Mouse (Mus musculus) lung, adult 2 months (tissue): ENCODE results near the gene Abcd3. TPM values are rescaled to one million over a fixed set of nuclear protein-coding genes. Genes with fewer than 3 reads are reported as not detected.

Experiments
- DNase-seq: peaks from one replicate; pipeline ENCODE4 v3.0.0; 2022
- H3K4me1 ChIP-seq: fragments of 200-500 bp; 2 replicates; pipeline ENCODE4 v1.6.1; 2011; ENCODE audit warnings: low read length; ENCODE audit not compliant: control insufficient read depth, insufficient read depth
- H3K4me3 ChIP-seq: fragments of 200-500 bp; replicated peaks from 2 replicates; pipeline ENCODE3; 2011; ENCODE audit warnings: low read depth, mild to moderate bottlenecking, control low read depth, low read length; ENCODE audit errors: extremely low read depth
- CTCF ChIP-seq: fragments of 200-500 bp; IDR thresholded peaks from 2 replicates; pipeline ENCODE4 v1.5.1; 2011; ENCODE audit warnings: mild to moderate bottlenecking, low read length, control low read depth; ENCODE audit not compliant: insufficient read depth
- POLR2A ChIP-seq: fragments of 200-500 bp; IDR thresholded peaks from 2 replicates; pipeline ENCODE4 v1.6.1; 2011; ENCODE audit warnings: low read depth, mild to moderate bottlenecking, control low read depth, low read length, borderline replicate concordance; ENCODE audit errors: extremely low read depth
- WGBS: fragments of 180-500 bp; shearing (Covaris S2); methylation state at CpG from one replicate; pipeline ENCODE4 v1.1.7; 2018; 5-methylcytosine and 5-hydroxymethylcytosine counted together
- polyA plus RNA-seq: library from polyadenylated mRNA; depleted of rRNA; stranded (reverse); fragments of >200 nt; gene quantifications from 2 replicates; pipeline ENCODE4 v1.2.3, GENCODE M21; 2012; rRNA removed

Abcd3 gene
- 8.3 and 18.2 TPM in 2 replicates for polyA plus RNA-seq

- WGBS = under 1% methylated on average over 99 of the region's 99 CpGs
- peak; percentile 66; the same call in 1 of the 2 replicates for TF ChIP-seq POLR2A
- TF ChIP-seq CTCF = no peak
- H3K4me3 ChIP-seq = peak within 1 kb of the TSS; percentile 99
- peak; percentile 89 for DNase-seq
- peaks cover 10% of the 10 kb centered on the region for H3K4me1 ChIP-seq
These were observed at the start of gene Abcd3 for GRCm38 (mm10) chr3:121814877-121815548. TSS of gene Abcd3 (minus strand) at chr3:121815302.

- Histone ChIP-seq H3K4me1 (peaks cover 2% of the 10 kb centered on the region; the same call in 1 of the 2 replicates), H3K4me3 (no peak overlapping the region)
- DNase-seq = no peak
- WGBS = 36% methylated on average over 5 of the region's 5 CpGs
- TF ChIP-seq CTCF (no peak), POLR2A (no peak)
These were observed 44.0 kb upstream of the Abcd3 start for GRCm38 (mm10) chr3:121859142-121859541.

GRCm38 (mm10) chr3:121856131-121856530, 41.0 kb upstream of the Abcd3 start:
- 82% methylated on average over 4 of the region's 4 CpGs for WGBS

GRCm38 (mm10) chr3:121853781-121854520, 38.8 kb upstream of the Abcd3 start:
- Histone ChIP-seq H3K4me3 (no peak overlapping the region), H3K4me1 (peaks cover 2% of the 10 kb centered on the region; the same call in 1 of the 2 replicates)
- 51% methylated on average over 5 of the region's 5 CpGs for WGBS
- TF ChIP-seq POLR2A (peak; percentile 39; the same call in 1 of the 2 replicates), CTCF (no peak)
- peak; percentile 27 for DNase-seq

More at GRCm38 (mm10) chr3:121856131-121856530, 41.0 kb upstream of the Abcd3 start:
- TF ChIP-seq POLR2A (no peak), CTCF (no peak)
- Histone ChIP-seq H3K4me1 (peaks cover 2% of the 10 kb centered on the region; the same call in 1 of the 2 replicates), H3K4me3 (no peak overlapping the region)
- no peak for DNase-seq

GRCm38 (mm10) chr3:121852074-121852826, 37.1 kb upstream of the Abcd3 start:
- WGBS = 52% methylated on average over 4 of the region's 4 CpGs
- no peak overlapping the region for H3K4me3 ChIP-seq
- TF ChIP-seq POLR2A (no peak), CTCF (no peak)
- DNase-seq = peak; percentile 44
- peaks cover 4% of the 10 kb centered on the region; the same call in 1 of the 2 replicates for H3K4me1 ChIP-seq

- Histone ChIP-seq H3K4me1 (peaks cover 5% of the 10 kb centered on the region; the same call in 1 of the 2 replicates), H3K4me3 (no peak overlapping the region)
- WGBS = 71% methylated on average over 3 of the region's 3 CpGs
- no peak for DNase-seq
- no peak for TF ChIP-seq CTCF
- no peak for TF ChIP-seq POLR2A
These were observed 35.9 kb upstream of the Abcd3 start for GRCm38 (mm10) chr3:121851006-121851405.

GRCm38 (mm10) chr3:121850381-121850780, 35.3 kb upstream of the Abcd3 start:
- Histone ChIP-seq H3K4me1 (peaks cover 5% of the 10 kb centered on the region; the same call in 1 of the 2 replicates), H3K4me3 (no peak overlapping the region)
- TF ChIP-seq POLR2A = no peak
- TF ChIP-seq CTCF = no peak
- DNase-seq = peak; percentile 30
- 79% methylated on average over 4 of the region's 4 CpGs for WGBS

- Histone ChIP-seq H3K4me3 (no peak overlapping the region), H3K4me1 (0 out of 2 replicates have a peak, but pooled peaks cover 2% of the 10 kb centered on the region)
- TF ChIP-seq POLR2A = no peak
- TF ChIP-seq CTCF = no peak
- DNase-seq = no peak
These were observed 32.2 kb upstream of the Abcd3 start for GRCm38 (mm10) chr3:121847296-121847695.

GRCm38 (mm10) chr3:121844658-121845057, 29.6 kb upstream of the Abcd3 start:
- DNase-seq = no peak
- no peak overlapping the region for H3K4me3 ChIP-seq
- H3K4me1 ChIP-seq = 0 out of 2 replicates have a peak, but pooled peaks cover 2% of the 10 kb centered on the region
- TF ChIP-seq POLR2A (no peak), CTCF (no peak)
- WGBS = 92% methylated on average over 6 of the region's 6 CpGs

GRCm38 (mm10) chr3:121844013-121844412, 28.9 kb upstream of the Abcd3 start:
- TF ChIP-seq POLR2A = no peak
- no peak for TF ChIP-seq CTCF
- DNase-seq = no peak
- WGBS = 58% methylated on average over 3 of the region's 3 CpGs

More at GRCm38 (mm10) chr3:121844013-121844412, 28.9 kb upstream of the Abcd3 start:
- H3K4me3 ChIP-seq = no peak overlapping the region
- H3K4me1 ChIP-seq = 0 out of 2 replicates have a peak, but pooled peaks cover 2% of the 10 kb centered on the region
